Mouse (Mus musculus): ENCODE results near the gene Nkx3-2.

The Nkx3-2 gene

DNA sequence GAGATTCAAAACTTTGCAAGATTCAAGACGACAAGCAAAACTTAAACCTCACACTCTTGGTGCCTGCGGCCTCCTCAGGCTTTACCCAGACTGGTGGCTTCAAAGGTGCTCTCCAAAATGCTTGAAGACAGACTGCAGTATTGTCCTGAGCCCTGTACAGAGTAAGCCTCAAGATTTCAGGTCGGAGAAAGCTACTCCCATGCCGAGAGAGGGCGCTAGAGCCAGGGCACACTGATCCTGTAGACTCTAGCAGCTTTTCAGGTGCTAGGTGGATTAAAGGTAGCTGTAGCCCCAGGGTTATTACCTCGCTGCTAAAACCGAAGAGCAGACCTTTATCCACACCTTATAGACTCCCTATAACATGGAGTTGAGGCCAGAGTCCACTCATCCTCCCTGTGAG lies 20.1 kb downstream of the Nkx3-2 start:
- ChIA-PET CTCF (interaction anchor here (0.6 to 1.8 kb wide), 16 partner anchors 9 to 737 kb away, joined by 3 to 10 read pairs (median 3); no protein-coding TSS in a partner anchor), POLR2A (interaction anchor here in 2 of 4 experiments (0.5 to 1.5 kb wide), 7 partner anchors 8 to 38 kb away, joined by 3 to 5 read pairs (median 3); partner anchors contain the start of gene Nkx3-2 (in 1 of the 2))

DNA sequence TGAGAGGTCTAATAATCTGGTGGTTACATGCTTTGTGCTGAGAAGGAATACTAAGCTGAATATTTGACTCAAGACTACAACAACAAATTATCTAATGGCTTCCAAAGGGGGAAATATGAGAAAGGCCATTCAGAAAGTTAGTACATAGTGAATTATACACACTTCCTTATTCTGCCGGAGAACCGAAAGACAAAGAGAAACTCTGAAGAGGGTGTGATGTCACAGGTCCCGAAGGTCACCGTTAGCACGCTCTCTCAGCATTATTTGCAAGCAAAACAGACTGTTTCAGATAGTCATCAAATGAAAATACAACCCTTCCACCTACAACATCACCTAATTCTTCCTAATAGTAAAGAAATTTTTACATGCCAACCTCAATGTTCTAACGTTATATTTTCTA lies 25.5 kb downstream of the Nkx3-2 start:
- ChIA-PET POLR2A (no interaction called here), CTCF (no interaction called here)

DNA sequence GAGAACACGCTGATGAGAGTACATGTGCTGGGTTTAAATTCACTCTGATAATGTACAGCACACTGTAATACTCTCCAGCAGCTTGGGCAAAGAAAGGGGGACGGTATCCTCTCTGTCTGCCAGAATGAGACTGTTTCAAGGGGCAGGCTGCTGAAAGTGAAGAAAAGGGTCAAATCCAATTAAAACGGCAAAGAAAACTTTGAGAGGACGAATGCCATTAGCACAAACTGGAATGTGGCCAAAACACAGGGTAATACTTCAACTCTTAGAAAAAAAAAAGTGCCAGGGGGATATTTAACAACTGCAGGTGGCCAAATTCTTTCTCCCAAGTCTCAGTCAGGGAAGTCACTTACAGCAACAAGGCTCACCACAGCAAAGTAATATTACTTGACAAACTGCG lies 27.3 kb downstream of the Nkx3-2 start:
- ChIA-PET CTCF (no interaction called here), POLR2A (no interaction called here)

DNA sequence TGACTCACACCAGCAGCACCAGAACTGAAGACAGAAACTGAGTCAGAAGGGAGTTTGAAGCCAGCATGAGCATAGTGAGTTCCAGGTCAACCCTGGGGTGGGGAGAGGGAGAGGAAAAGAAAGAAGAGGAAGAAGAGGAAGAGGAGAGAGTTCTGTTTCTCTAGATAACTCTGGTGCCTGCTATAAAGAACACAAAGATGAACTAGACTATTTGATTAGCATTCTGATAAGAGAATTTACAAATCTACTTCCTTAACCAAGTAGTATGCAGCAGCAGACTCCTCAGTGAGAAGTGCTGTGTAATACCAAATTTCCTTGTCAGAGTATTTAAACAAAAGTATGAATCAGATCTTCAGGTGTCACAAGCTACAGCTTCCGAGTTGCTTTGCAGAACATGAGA lies 37.3 kb downstream of the Nkx3-2 start:
- CTCF ChIA-PET: no interaction called here
- POLR2A ChIA-PET: interaction anchor here in 1 of 4 experiments (0.6 kb wide), 1 partner anchor 938 kb away, joined by 3 read pairs; no protein-coding TSS in a partner anchor

DNA sequence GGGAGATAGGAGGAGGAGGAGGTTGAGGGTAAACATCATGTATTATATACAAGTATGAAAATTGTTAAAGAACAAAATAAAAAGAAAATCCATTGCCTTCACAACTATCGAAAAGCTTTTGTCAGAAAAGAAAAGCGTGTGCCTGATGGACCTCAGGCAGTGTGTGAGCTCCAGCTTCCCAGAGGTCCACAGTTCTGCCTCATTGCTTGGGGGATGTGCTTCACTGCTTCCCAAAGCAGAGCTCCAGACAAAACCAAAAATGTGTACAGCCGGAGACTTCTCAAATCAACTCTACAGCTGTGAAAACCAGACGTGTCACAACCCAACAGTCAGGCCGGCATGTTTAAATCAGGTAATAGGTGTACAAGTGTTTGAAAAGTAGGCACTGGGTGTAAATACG lies 38.7 kb downstream of the Nkx3-2 start:
- CTCF ChIA-PET: no interaction called here
- POLR2A ChIA-PET: no interaction called here

All from embryonic stem cell, embryonic (primary cell).